Mouse (Mus musculus): Measurements from ENCODE around the gene Fance.
"Not testable (repeated sequence)": the region's sequence is repeated elsewhere in the genome, so short reads cannot be mapped to it uniquely, and the experiment has no call there.

GRCm38 (mm10) chr17:28324416-28324815, 11.1 kb downstream of the Fance start:
- not testable (repeated sequence) for TF ChIP-seq CTCF (IDR thresholded peaks at IDR 0.05; ENCODE audit: low read depth, low read length); POLR2A (IDR thresholded peaks at IDR 0.05; ENCODE audit: borderline replicate concordance, low read depth, low read length)
